Mouse (Mus musculus): ENCODE measurements at regions not wholly inside any gene's neighbourhood (a gene's known extent, or its start where the extent isn't known, plus 50 kb on each side); places are given as distances from the start of the nearest gene placed in this dataset.

GRCm38 (mm10) chr3:15175811-15176210 lies 156.3 kb downstream of the Gm9733 start:
- POLR2A ChIA-PET, result interaction anchor here in 1 of 4 experiments (0.6 kb wide), 1 partner anchor 1020 kb away, joined by 3 read pairs; no protein-coding TSS in a partner anchor
- CTCF ChIA-PET, result no interaction called here

GRCm38 (mm10) chr3:15179079-15179812 lies 152.9 kb downstream of the Gm9733 start:
- ChIA-PET POLR2A (interaction anchor here in 1 of 4 experiments (0.6 kb wide), 1 partner anchor 309 kb away, joined by 3 read pairs; no protein-coding TSS in a partner anchor), CTCF (no interaction called here)

- POLR2A ChIA-PET, result no interaction called here
- CTCF ChIA-PET, result no interaction called here
These were observed 151.0 kb downstream of the Gm9733 start for GRCm38 (mm10) chr3:15181111-15181510.

DNA sequence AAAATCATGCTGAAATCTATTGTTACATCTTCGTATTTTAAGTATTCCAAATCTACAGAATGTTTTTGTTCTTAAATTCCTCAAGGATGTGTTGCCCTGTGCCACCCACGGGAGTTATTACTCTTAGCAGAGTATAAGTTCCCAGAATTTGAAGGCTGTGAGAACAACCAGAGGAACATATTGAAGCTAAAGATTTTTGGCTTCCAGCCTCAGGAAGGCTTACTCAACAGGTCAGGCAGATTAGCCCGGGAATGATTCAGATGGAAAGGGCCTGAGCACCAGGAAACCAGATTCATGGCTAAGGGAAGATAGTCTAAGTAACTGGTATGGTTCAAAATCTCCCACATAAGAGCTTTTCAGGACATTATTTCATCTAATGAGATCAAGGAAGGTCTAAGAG lies 145.4 kb downstream of the Gm9733 start:
- CTCF ChIA-PET, result no interaction called here
- POLR2A ChIA-PET, result no interaction called here

- CTCF ChIA-PET, result interaction anchor here (0.7 to 1.5 kb wide), 13 partner anchors 38 to 331 kb away, joined by 3 to 8 read pairs (median 4); partner anchors contain the start of genes Car2 (in 2 of the 4) and Car3 (in 1 of the 4)
- POLR2A ChIA-PET, result no interaction called here
These were observed 137.7 kb downstream of the Gm9733 start for GRCm38 (mm10) chr3:15194362-15194761.

- ChIA-PET POLR2A (no interaction called here), CTCF (no interaction called here)
These were observed 136.0 kb downstream of the Gm9733 start for GRCm38 (mm10) chr3:15196101-15196500.

- CTCF ChIA-PET, result no interaction called here
- POLR2A ChIA-PET, result no interaction called here
These were observed 134.0 kb downstream of the Gm9733 start for GRCm38 (mm10) chr3:15198086-15198485.

- ChIA-PET CTCF (no interaction called here), POLR2A (no interaction called here)
These were observed 131.8 kb downstream of the Gm9733 start for GRCm38 (mm10) chr3:15200309-15200708.

DNA sequence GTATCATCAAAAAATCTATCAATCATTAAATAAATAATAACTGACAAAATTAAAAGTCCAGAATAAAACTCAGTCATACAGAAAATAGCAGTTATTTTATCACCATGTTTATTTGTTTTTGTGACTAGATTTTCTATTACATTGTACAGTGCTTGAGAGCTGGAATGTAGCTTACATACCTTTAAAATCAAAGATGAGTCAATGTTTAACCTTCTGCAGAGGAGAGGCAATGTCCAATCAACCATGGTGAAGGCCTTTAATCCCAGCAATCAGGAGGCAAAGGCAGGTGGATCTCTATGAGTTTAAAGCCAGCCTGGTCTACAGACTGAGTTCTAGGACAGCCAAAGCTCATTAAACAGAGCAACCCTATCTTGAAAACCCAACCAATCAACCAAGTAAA lies 131.1 kb downstream of the Gm9733 start:
- CTCF ChIA-PET, result no interaction called here
- POLR2A ChIA-PET, result no interaction called here

GRCm38 (mm10) chr3:15202760-15203159 lies 129.3 kb downstream of the Gm9733 start:
- CTCF ChIA-PET, result no interaction called here
- POLR2A ChIA-PET, result no interaction called here

GRCm38 (mm10) chr3:15205266-15206229 lies 126.6 kb downstream of the Gm9733 start:
- CTCF ChIA-PET, result no interaction called here
- POLR2A ChIA-PET, result interaction anchor here in 1 of 4 experiments (0.7 kb wide), 1 partner anchor 32 kb away, joined by 3 read pairs; no protein-coding TSS in a partner anchor

DNA sequence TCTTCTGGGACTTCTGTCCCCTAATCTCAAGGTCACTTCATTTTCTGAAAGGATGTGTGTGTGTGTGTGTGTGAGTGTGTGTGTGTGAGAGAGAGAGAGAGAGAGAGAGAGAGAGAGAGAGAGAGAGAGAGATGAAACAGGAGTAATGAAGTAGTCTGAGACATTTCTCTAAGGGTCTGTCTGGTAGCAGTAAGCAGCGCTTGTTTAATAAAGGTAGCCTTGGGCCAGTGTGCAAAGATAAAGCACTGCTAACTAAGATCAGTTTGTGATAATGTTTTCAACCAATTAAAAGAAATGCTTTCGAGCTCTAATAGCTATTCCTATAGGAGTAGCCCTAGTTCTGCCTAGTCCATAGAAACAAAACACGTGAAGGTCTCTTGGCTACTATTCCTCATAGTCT lies 119.7 kb downstream of the Gm9733 start:
- POLR2A ChIA-PET, result no interaction called here

GRCm38 (mm10) chr3:15217591-15217990 lies 114.5 kb downstream of the Gm9733 start:
- ChIA-PET POLR2A (no interaction called here), CTCF (no interaction called here)

More for the DNA sequence above, 119.7 kb downstream of the Gm9733 start:
- CTCF ChIA-PET, result no interaction called here

DNA sequence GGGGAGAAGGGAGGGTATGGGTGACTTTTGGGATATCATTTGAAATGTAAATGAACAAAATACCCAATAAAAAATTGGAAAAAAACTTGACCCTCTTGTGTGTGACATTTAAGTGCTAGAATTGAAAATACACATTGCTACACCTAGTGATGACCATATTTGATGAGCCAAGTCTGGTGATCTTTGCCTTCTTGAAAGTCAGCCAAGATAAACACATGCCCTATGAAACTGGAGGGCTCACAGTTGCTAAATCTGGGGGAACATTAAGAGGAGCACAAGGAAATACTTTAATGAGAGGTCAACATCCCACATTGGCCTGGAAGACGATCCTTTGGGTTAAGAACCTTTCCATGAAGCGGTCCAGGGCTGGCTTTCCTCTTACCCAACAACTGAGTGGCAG lies 112.8 kb downstream of the Gm9733 start:
- CTCF ChIA-PET, result no interaction called here
- POLR2A ChIA-PET, result no interaction called here

- CTCF ChIA-PET, result no interaction called here
- POLR2A ChIA-PET, result no interaction called here
These were observed 108.8 kb downstream of the Gm9733 start for GRCm38 (mm10) chr3:15223266-15223665.

- CTCF ChIA-PET, result no interaction called here
- POLR2A ChIA-PET, result interaction anchor here in 1 of 4 experiments (0.7 kb wide), 1 partner anchor 1542 kb away, joined by 3 read pairs; no protein-coding TSS in a partner anchor
These were observed 107.7 kb downstream of the Gm9733 start for GRCm38 (mm10) chr3:15224452-15224851.

- POLR2A ChIA-PET, result no interaction called here
- CTCF ChIA-PET, result interaction anchor here in 1 of 4 experiments (0.6 kb wide), 1 partner anchor 269 kb away, joined by 3 read pairs; no protein-coding TSS in a partner anchor
These were observed 103.5 kb downstream of the Gm9733 start for GRCm38 (mm10) chr3:15228641-15229040.

DNA sequence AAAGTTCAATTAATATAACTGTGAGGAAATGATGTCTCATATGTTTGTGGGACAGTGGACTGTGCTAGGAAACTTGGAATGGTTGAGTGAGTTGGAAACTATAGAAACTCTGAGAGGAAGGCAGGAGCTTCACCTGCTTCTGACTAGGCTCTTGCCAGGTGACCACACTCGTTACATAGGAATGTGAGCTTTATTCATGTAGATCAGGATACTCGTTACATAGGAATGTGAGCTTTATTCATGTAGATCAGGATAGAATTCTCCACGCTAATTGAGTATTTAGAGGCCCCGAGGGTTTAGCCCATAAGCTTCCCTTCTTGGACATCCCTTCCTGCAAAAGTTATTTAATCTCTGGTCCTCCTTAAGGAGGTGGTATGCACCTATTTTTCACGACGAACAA lies 101.9 kb downstream of the Gm9733 start:
- POLR2A ChIA-PET, result interaction anchor here in 2 of 4 experiments (0.7 to 1.0 kb wide), 2 partner anchors 110 to 588 kb away, joined by 3 to 4 read pairs; partner anchors contain the start of gene Car13 (in 1 of the 2)
- CTCF ChIA-PET, result interaction anchor here in 1 of 4 experiments (1.4 kb wide), 1 partner anchor 356 kb away, joined by 6 read pairs; no protein-coding TSS in a partner anchor

GRCm38 (mm10) chr3:15231433-15231832 lies 100.7 kb downstream of the Gm9733 start:
- CTCF ChIA-PET, result no interaction called here
- POLR2A ChIA-PET, result no interaction called here

GRCm38 (mm10) chr3:15237817-15238432 lies 94.2 kb downstream of the Gm9733 start:
- CTCF ChIA-PET, result no interaction called here
- POLR2A ChIA-PET, result interaction anchor here in 1 of 4 experiments (0.5 kb wide), 1 partner anchor 237 kb away, joined by 6 read pairs; no protein-coding TSS in a partner anchor
